Mouse (Mus musculus): ENCODE data around the gene Arhgef39. TPM values are rescaled to one million over a fixed set of nuclear protein-coding genes. Genes with fewer than 3 reads are reported as not detected.
A peak's percentile ranks its signal among the peaks of the same experiment; 100 is the strongest.
"Not testable (repeated sequence)": the region's sequence is repeated elsewhere in the genome, so short reads cannot be mapped to it uniquely, and the experiment has no call there.

Arhgef39 gene
- total RNA-seq, 2 experiments from 2014 or later, result 1.2 to 1.8 TPM

DNA sequence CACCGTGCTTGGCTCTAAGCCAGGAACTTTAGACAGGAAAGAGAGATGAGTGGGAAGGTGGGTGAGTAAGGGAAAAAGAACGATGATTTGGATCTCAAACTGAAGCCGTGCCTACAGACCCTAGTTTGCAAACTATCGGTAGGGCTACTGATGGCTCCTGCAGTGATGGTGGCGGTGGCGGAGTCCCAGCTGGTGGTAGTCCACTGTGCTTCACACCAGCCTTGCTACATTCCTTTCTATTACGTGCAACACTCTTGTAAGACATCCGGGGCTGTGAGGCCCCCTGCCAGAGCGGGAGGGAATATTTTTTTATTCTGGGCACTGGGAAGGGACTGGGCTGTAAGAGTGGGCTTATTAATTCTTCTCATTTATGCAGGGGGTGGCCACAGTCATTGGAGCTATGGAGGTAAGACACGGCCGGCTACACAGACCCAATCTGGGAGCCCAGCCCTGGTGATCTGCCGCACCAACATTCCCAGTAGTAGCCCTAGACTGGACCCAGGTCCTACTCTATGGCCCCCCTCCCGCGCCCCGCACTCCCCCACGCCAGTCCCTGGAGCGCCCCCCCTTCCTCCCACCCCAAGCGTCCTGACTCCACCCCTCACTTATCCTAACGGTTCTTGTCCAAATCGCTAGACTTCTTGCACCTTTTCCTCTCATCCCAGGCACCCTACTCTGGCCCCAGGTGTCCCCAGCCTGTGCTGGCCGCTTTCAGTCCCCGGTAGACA, 8.6 kb upstream of the Arhgef39 start:
- DNase-seq (ENCODE audit: low spot score in 2 of 2), result no peak

DNA sequence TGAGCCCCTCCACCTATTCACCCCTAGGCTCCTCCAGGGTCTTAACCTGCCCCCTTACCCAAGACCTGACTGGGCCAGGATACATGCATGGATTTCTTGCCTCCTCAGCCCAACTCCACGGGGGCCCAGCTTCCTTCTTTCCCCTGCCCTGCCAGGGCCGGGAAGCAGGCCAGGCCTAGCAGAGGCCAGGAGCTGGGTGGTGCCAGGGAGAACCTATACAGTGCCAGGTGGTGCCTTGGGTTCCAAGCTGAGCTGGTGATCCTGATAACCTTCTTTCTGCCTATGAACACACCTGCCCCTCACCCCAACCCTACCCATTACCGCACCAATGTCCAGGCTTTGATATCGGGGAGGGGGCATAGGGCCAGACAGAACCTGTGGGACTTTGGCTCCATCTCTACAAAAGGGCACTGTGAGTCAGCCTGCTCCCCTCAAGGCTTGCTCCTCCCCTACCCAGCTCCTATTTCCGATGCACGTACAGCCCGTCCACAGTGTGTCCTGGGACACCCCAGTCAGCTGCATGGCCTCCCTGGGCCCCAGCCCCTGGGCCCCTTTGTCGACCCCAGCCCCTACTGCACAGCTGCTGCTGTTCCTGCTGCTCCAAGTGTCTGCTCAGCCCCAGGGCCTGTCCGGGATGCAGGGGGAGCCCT, 7.2 kb upstream of the Arhgef39 start, which contains the start of gene Car9:
Car9 (plus strand) TSS at position 431 of the 650 bp plus-strand sequence.
- DNase-seq (ENCODE audit: low spot score in 2 of 2), result no peak

DNA sequence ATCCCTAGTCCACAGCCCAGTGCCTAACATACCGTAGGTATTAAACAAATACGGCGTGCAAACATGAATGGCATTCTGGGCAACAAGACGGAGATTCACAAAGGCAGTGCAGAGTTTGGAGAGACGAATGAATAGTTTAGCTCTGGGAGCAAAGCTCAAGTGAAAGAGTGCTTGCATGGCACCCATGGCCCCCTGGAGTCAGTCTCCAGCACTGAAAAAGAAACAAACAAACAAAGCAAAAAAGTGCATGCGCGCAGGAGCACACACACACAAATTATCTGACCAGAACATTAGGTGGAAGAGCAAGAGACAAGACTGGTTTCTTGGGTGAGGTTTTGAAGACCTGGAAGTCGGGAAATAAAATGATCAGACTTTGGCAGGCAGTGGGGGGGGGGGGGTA, 6.6 kb upstream of the Arhgef39 start:
- no peak for DNase-seq (ENCODE audit: low spot score in 2 of 2)

DNA sequence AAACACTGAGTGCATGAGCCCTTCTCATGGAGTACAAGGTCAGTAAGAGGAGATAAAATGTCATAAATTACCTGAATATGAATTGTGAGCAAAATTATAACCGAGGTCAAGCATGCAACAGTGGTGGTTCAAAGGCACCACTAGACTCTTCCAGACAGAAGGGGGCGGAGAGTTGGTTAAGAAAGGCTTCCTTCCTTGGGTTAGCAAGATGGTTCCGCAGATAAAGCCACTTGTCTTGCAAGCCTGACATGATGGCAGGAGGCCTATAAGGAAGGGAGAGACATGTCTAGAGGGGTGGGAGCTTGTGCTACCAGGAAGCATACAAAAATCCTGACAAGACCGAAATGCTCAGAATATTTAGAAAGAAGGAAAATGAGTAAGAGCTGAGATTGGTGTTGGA, 4.8 kb upstream of the Arhgef39 start:
- DNase-seq (ENCODE audit: low spot score in 2 of 2), result no peak

DNA sequence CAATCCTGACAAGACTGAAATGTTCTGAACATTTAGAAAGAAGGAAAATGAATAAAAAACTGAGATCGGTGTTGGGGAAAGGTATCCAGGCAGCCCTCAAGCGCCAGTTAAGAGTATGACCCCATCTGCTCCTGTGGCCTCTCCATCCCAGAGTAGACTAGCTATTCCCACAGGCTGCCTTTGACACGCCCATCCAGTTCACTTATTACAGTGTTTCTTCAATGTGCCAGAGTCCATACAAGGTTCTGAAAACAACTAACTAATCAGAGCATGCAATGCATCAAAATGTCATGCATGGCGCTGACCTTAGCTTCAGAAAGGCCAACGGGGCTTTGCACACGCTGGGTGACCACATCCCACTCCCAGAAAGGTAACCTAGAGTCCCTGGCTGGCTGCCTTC, 4.0 kb upstream of the Arhgef39 start:
- DNase-seq (ENCODE audit: low spot score in 2 of 2), result no peak

DNA sequence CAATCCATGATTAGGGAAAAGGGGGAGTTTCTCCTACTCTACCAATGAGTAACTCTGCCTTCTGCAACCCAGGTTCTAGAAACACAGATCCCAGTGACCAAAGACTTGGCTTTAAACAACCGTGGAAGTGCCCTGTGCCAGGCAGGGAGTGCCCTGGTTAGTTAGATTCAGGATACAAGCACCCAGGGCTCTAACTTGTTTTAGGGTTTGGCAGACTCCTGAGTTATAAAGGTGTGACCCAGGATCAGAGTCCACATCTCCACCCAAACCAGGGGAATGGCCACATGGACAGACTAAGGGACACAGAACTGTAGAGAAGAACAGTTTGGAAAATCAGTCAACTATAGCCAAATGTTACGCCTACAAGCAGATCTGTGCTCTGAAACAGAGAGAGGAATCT, 3.5 kb upstream of the Arhgef39 start:
- DNase-seq (ENCODE audit: low spot score in 2 of 2), result no peak

DNA sequence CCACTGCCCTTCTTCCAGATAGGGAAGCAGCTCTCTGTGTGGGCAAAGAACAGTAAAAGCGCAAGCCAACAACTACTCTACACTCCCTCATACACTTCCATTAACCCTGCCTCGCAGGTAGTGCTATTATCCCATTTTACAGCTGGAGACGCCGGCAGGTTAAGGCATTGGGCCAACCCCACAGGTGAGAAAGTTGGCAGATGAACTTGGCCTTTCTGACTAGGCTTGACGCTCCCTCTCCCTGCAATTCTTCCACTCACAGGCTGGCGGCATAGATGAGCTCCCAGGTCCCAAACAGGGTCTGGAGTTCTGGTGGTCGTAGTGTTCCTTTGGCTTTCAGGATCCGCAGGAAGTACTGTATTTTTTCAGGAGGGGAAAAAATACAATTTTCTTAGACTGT, 512 bp downstream of the Arhgef39 start:
- no peak for DNase-seq (ENCODE audit: low spot score in 2 of 2)

DNA sequence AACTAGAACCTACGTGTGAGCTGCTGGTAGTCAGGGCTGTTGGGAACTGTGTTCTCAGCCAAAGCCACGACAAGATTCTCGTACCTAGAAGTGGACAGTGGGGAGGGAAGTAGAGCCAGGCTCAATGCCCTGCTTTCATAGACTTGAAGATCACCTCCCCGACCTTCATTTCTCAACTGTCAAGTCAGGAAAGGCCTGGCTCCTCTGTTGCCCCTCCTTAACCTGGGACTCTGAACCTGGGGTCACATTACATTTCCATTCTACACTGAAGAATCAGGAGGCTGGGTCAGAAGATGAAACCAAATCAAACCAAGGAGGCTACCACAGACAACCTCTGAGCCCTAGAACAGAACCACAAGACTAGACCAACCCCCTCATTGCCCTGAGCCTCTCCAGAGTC, 1.5 kb downstream of the Arhgef39 start:
- DNase-seq (ENCODE audit: low spot score in 2 of 2), result no peak

DNA sequence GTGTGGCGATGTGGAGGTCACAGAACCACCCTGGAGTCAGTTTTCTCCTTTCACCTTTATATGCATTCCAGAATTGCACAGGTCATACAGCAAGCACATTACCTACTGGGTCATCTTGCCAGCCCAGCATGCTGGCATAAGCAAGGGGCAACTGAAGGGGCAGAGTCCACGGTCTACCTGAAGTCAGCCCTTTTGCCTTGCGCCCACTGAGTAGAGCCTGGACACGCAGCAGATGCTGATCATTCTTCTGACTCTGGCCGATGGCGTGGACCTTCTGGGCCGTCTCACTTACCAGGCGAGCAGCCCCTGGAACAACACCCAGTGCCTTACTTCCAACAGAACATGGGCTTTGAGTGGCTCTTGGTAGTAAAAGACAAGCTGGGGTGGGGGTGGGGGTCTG, 2.1 kb downstream of the Arhgef39 start:
- no peak for DNase-seq (ENCODE audit: low spot score in 2 of 2)

DNA sequence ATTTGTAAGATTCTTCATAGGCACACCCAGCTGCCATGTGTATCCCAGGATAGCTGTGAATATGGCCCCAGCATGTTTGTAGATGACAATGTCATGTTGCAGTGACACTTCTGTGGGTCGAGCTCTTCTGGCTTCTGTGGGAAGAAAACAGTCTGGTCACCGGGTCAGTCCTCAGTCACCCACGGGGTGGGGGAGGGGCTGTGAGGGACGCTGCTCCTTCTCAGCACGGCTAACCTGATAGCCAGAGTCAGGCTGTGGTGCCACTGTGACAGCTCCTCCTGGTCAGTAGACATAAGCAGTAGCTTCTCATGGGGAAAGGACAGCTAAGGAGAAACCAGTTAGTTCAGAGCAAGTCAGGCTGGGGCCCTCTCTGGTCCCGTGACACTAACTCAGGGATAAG, 2.9 kb downstream of the Arhgef39 start:
- no peak for DNase-seq (ENCODE audit: low spot score in 2 of 2)

DNA sequence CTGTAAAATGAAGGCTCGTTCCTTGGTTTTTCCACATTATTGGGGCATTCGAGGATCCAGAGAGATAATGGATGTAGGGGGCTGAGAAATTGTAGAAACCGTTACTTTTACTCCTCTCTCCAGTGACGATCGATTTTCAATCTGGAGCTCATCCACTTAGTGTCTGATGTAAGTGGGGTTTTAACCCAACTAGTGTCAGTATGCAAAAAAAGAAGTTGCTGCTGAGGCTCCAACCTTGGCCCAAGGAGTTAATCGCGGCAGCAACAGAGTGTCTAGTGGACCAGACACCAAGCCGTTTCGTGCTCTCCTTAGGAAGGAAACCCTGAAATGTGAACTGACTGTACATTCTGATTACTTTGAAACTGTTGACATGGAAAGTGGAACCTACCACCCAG, 5.7 kb downstream of the Arhgef39 start:
- no peak for DNase-seq (ENCODE audit: low spot score in 2 of 2)

DNA sequence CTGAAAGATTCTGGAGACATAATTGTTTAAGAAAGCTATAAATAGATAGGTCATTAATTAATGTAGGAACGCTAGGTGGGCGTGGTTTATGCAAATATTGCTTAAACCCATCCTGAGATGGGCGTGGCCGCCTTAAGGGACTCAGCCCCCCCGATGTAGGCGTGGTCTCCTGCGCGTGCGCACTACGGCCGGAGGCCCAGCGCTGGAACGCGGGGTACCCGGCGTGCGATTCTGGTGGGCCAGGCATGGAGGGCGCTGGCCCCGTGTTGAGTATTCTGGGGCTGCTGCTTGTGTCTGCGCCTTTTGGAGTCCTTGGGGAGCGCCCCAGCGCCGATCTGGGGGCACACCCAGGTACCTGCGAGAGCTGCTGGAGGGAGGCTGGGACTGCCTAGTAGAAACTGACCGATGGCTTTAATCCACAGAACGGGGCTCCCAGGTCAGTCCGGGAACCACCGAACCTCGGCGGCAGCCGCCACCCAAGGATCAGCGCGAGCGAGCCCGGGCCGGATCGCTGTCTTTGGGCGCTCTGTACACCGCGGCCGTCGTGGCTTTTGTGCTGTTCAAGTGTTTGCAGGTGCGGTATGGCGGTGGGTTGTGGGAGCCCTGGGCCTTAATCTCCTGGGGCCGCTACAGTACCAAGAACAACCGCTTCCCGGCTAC, 6.2 kb downstream of the Arhgef39 start:
- peak; percentile 98 to 99 for DNase-seq (ENCODE audit: low spot score in 2 of 2)

DNA sequence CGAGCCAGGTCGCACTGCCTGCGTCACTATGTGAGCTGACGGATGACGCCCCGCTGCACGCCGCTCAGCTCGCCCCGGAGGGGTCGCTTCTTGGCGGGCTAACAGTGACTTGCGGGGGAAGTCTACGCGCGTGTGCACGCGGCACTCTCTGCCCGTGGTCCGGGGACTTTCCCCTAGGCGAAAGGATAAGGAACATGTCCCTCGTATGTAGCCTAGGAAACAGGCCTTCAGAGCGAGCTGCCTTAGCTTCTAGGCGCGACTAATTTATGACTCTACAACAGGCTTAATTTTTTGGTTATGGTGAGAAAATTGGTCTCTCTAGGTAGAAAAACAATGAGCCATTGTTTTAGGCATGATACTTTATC, 6.7 kb downstream of the Arhgef39 start, which contains the start of gene Ccdc107:
Ccdc107 (plus strand) TSS at position 80 of the 365 bp plus-strand sequence.
- peak; percentile 85 to 91 for DNase-seq (ENCODE audit: low spot score in 2 of 2)

DNA sequence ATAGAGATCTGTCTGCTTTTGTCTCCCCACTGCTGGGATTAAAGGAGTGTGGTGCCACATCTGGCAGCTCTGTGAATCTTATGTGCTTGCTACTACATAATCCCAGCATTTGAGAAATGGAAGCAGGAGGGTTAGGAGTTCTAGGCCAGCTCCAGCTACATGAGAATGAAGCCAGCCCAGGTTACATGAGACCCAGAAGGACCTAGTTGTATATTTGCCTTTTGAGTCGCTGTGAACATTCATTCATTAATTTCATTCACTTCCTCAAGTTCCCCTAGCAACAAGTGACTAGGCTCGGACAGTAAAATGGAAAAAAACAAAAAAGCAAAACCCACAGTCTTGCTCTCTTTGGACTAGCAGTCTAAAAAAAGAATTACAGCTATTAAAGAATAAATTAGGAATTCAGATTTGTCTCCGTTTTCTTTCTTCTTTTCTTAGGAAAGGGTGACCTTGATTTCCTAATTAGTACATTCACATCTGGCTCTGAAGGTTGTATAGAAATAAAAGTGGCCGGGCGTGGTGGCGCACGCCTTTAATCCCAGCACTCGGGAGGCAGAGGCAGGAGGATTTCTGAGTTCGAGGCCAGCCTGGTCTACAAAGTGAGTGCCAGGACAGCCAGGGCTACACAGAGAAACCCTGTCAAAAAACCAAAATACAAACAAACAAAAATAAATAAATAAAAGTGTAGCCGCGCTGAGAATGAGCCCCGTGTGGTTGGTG, 7.2 kb downstream of the Arhgef39 start:
- DNase-seq (ENCODE audit: low spot score in 2 of 2), result no peak

DNA sequence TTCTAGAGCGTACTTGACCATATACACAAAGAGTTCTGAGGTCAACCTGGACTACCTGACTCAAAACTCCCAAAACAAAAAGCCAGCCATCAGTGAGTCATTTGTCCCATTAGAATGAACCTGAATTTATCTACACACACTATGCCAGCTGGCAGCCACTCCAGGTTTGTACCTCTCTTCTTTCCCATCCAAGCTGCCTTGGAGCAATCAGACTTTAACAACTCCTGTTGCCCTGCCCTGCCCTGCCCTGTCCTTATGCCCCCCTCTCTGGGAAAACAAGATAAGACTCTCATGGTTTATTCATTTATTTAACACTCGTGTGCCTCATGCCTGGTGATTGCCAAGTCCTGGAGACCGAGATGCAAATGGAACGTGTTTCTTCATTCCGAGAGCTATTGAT, 8.7 kb downstream of the Arhgef39 start:
- no peak for DNase-seq (ENCODE audit: low spot score in 2 of 2)

DNA sequence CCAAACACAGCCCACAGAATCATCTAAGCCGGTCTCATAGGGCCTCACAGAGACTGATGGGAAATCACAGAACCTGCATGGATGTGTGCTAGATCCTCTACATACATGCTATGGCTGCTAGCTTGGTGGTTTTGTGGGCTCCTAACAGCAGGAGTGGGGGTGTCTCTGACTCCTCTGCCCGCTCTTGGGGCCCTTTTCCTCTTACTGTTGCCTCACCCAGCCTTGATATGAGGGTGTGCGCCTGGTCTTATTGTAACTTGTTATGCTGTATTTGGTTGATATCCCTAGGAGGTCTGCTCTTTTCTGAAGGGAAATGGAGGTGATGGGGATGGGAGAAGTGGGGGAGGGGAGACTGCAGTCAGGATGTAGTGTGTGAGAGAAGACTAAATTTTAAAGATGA, 9.9 kb downstream of the Arhgef39 start:
- no peak for DNase-seq (ENCODE audit: low spot score in 2 of 2)

DNA sequence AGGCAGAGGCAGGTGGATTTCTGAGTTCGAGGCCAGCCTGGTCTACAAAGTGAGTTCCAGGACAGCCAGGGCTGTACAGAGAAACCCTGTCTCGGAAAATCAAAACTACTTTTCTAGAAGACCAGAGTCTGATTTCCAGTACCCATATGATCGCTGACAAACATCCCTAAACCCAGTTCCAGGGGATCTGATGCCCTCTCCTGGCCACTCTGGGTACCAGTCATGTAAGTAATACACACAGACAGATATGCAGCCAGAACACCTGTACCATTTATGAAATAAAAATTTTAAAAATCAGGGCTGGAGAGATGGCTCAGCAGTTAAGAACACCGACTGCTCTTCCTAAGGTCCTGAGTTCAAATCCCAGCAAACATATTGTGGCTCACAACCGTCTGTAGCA, 13.8 kb downstream of the Arhgef39 start:
- DNase-seq (ENCODE audit: low spot score in 2 of 2), result not testable (repeated sequence)

DNA sequence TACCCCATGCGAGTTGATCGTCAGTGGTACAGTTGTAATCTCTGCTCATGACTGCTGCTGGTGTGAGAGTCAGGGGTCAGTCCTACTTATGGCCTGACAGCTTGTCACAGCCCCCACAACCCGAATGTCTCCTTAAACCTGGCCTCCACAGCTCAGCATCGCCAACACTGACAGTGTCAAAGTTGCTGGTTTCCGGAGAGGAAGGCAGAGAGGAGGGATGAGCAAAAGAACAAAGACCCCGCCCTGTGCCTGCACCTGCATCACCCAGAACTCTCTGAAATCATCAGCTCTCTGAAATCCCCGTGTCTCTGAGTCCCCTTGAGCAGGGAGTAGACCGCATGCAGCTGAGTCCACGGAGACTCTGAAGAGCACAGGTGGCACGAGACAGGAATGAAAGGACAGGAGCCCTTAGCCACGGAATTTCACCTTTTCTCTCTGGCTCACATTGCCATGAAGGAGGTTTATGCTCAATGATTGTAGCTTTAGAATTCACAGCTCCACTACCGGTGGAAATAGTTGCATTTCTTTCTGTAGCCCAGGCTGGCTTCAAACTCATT, 15.9 kb downstream of the Arhgef39 start, which contains the start of gene Sit1:
Sit1 (minus strand) TSS at position 200 of the 557 bp plus-strand sequence.
- DNase-seq (ENCODE audit: low spot score in 2 of 2), result no peak

DNA sequence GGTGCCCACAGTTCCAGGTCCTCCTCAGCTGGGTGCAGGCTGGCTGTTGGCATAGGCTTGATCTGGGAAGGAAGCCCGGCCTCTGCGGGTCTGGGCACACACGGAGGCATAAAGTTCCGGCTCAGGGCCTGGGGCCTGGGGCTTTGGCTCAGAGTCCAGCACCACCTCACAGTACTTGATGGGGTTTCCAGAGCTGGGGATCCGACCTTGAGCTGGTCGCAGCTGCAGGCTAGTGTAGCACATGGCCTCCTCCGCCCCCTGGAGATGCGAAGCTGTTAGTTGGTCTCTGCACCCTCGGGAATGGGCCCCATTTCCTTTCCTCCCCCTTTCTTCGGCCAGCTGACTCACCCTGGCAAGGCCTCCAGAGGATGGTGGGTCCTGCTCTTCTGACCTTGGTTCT, 16.9 kb downstream of the Arhgef39 start:
- DNase-seq (ENCODE audit: low spot score in 2 of 2), result no peak

DNA sequence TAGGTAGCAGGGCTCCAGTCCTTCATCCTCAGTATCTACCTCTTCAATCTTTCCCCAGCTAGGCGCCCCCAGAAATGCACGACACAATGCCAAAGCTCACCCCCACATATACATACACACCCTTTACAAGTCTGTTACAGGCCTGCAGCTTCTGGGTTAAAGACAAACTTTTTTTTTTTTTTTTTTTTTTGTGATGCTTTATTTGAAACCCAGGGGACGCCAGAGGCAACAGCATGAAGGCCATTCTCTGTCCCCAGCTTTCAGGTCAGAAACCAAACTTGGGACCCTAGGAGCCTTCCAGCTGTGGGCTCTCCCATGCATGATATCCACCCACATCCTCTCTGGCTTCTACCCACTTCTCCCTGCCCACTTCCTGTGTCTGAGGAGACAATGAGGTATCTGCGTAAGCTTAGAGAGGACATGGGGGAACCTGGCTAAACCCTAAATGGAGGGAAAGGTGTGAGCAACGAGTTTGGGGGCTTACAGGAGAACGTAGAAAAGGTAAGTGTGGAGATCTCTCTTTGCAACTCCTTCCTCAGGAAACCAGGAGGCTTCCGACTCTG, 17.5 kb downstream of the Arhgef39 start:
- no peak for DNase-seq (ENCODE audit: low spot score in 2 of 2)

DNA sequence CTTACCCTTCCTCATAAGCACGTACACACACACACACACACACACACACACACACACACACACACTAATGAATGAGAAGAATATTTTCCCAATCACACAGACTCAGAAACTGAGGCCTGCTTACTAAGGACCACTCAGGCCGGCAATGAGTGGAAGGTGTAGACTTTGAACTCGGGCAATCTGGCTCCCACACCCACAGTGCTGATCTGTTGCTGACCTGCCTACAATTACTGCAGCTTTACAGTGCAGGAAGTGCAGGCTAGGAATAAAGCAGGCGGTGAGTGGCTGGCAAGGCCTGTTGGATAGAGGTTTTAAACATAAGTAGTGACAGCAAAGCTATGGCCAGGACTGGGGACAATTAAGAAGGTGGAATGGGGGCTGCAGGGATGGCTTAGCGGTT, 18.5 kb downstream of the Arhgef39 start:
- DNase-seq (ENCODE audit: low spot score in 2 of 2), result no peak
